Mouse (Mus musculus) brain, embryonic 18.5 days (tissue): ENCODE measurements around the gene Cpt1b.
A peak's percentile ranks its signal among the peaks of the same experiment; 100 is the strongest.
"Not testable (repeated sequence)": the region's sequence is repeated elsewhere in the genome, so short reads cannot be mapped to it uniquely, and the experiment has no call there.

ENCODE experiments used
- DNase-seq: peaks from one replicate; pipeline ENCODE4 v3.0.0-alpha.2; 2012; ENCODE audit warnings: low read depth, low spot score

The Cpt1b gene

DNA sequence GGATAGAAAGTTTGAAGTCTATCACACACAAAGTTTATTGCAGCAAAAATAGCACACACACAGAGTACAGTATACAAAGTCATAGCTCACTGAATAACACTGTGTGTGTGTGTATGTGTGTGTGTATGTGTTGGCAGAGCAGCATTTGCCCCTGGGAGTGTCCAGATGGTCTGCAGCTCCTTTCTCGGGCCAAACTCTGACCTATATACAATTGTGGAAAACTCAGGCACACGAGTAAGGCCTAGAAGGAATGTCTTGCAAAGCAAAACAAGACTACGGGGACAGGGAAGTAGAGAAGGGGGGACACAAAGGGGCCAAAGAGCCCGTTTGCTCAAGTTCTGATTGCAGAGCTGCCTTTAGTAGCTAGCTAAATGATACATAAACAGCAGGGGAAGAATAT, 7.3 kb upstream of the Cpt1b start:
- no peak for DNase-seq

DNA sequence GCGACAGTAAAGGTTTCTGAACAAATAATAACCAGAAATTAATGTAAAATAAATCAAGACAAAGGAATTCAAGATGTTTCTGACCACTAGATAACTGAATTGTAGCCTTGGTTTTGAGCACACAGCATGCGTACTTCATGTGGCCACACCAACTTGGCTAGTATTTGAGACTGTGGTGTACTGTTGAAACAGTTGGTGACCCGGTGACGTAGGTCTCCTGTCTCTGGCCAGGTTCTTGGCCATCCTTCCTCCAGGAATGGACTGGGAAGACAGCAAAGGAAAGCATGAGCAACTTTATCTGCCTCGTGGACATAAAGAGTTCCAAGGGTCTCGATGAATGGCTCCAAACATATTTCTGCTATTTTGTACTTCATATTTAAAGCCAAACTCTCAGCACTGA, 6.1 kb upstream of the Cpt1b start:
- no peak for DNase-seq

DNA sequence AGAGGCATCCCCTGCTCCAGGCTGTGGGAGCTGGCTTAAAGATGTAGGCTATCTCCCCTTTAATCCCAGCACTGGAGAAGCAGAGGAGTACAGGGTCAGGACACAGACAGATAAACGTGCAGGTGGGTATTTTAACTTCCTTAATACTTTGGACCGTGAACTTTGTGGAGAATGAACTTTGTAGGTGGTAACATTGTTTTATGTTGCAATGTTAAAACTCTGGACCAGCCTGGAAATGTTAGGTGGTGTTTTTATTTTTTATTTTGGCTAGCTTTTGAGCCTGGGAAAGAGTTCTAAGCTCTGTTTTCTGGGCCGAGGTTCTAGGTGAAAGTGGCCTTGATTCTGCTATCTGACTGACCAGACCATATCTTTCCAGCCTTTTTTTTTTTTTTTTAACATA, 5.6 kb upstream of the Cpt1b start:
- no peak for DNase-seq

DNA sequence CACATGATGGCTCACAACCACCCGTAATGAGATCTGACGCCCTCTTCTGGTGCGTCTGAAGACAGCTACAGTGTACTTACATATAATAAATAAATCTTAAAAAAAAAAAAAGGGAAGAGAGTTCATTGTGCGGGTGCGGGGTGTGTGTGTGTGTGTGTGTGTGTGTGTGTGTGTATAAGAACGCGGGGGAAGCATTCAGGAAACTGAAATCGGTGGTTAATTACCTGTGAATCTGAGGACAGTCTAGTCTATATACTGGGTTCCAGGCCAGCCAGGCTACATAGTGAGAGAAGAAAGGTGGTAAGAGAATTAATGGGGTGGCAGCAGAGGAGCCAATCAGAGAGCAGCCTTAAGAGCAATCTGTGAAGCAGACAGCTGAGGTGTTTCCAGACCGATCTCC, 5.1 kb upstream of the Cpt1b start:
- DNase-seq = not testable (repeated sequence)

GRCm38 (mm10) chr15:89430341-89430740, 4.7 kb upstream of the Cpt1b start:
- DNase-seq = no peak

GRCm38 (mm10) chr15:89429352-89430221, 3.9 kb upstream of the Cpt1b start, which contains the start of the genes C730034F03Rik, Gm44502 and Chkb:
Gene C730034F03Rik (plus strand): TSS chr15:89429589.
Gene Gm44502 (minus strand): TSS chr15:89429696.
Gene Chkb (minus strand): TSS chr15:89429908.
- DNase-seq = peak; percentile 90

DNA sequence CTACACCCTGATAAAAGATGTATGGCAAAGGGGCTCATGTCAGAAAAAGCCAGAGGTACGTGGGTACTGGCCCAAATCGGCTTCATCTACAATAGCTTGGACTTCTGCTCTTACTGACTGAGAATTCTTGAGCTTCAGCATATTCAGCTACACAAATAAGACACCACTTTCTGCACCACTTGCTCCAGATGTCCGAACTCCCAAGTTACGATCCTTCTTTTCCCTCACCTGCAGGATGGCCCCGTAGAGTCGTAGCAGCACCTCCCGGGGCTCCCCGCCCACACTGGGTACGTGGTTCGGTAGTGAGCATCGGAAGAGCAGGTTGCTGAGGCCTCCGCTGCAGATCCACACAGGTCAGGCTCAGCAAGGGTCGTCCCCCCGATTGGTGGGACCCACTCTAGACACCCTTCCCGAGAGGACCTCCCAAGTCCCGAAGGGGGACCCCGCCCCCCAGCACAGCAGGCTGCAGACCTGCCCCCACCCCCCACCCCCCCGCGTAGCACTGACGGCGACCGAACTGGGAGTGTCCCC, 3.2 kb upstream of the Cpt1b start:
- no peak for DNase-seq

DNA sequence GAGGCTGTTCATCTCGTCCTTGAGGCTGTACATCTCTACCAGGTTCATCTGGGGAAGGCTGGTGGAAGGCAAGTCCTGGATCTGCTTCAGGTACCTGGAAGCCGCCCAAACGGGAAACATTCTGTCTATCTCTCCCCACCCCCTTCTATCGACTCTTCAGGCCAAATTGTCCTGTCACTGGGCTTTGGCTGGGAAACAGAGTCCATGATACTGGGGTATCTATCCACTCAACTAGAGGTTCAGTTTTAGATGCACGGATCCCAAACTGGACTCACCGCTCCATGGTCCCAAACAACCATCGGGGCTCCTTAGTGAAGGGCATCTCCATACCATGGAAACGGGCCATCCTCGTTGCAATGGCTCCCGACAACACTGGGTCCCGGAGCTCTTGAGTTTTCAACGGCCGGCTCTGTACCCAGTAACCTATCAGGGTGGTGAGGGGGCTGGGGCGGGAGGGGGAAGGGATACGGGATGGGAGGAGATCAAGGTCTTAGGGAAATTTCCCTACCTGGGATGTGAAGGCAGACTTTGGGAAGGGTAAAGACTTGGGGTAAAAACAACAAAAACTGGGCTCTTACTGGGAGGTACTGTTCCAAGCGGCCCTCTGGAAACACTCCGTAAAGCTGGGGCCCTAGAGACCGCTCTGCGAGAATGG, 2.6 kb upstream of the Cpt1b start:
- no peak for DNase-seq

DNA sequence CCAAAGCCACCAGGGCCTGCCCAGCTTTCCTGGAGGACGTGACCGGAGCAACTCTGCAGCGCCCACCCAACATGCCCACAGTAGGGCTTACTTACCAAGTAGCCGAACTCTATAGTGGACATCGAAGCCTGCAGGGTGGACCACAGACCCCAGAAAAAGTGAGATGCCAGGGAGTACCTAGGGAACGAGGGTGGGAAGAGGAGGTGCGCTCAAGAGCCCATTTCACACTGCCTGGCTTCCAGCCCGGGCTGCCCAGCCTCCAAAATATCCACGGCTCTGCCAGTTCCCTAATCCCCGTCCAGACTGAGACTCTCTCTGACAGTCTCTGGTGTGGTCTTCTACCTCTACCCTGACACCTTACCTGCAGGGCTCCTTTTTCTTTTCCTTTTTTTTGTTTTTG, 1.1 kb upstream of the Cpt1b start:
- no peak for DNase-seq

DNA sequence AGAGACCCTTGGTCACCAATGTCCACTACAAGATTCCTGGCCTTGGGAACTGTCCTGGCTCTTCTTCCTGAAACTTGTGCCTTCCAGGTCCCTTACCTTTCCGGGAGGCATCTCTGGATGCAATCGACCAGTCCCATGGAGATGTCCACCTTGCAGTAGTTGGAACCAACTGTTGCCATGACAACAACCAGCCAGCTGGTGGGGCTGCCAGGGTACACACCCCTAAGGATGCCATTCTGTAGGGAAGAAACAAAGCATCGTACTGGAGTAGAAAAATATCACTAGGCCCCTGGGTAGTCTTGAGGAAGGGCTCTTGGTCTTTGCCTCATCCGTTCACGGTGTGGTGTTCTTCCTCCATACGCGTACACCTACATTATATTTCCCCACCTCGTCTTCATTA, 1.0 kb downstream of the Cpt1b start:
- DNase-seq = no peak

GRCm38 (mm10) chr15:89421938-89422337, 3.7 kb downstream of the Cpt1b start:
- no peak for DNase-seq

DNA sequence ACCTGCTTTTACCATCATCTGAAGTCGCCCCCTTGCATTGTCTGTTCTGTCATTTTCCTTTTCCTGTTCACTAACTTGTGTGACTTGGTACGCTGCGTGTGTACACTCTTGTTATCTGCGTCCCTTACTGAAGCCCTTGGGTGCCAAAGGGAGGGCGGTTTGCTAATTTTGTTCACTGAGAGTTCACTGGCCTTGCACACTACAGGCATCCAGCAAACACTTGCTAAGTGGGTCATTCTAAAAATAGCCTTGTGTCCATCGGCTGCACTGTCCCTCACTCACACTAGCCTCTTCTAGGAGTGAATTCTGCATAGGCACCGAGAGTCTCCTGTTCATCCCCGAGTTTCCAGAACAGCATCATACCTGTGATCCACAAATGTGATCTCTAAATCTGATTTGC, 10.4 kb downstream of the Cpt1b start:
- no peak for DNase-seq

- DNase-seq = no peak
These were observed 15.5 kb downstream of the Cpt1b start, which contains the start of gene Syce3 for GRCm38 (mm10) chr15:89410118-89410517. Gene Syce3 (minus strand): TSS chr15:89410503.

- no peak for DNase-seq
These were observed 19.0 kb downstream of the Cpt1b start for GRCm38 (mm10) chr15:89406691-89407090.

DNA sequence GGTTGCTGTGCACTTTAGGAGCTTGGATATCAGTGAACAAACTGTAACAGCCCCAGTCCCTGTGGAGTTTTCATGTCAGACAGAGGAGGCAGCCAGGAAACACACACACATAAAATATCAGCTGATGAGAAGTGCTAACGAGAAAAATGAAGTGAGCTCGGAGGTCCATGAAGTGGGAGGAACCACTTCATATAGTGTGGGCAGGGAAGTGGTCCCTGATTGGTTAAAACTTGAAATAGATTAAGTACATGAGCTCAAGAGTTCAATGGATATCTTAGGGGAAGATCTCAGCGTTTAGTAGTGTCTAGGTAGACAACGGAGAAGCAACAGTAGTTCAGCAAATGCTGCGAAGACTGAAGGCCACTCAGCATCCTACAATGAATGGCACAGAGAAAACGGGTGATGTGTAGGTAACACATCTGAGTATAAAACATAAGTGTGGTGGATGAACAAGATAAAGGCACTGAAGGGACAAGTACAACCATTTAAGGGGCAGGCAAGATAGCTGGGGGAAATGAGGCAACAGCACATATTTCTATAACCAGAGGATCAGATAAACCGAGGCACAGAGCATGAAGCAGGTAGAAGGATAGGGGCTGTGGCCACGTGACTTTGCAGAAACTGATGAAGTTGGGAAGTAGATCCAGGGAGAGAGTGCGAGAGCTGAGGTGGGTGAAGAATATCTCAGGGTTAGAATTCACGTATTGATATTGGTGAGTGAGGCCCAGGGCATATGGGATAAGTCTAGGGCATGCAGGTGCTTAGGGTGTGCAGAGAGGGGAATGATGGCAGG, 20.6 kb downstream of the Cpt1b start:
- no peak for DNase-seq

DNA sequence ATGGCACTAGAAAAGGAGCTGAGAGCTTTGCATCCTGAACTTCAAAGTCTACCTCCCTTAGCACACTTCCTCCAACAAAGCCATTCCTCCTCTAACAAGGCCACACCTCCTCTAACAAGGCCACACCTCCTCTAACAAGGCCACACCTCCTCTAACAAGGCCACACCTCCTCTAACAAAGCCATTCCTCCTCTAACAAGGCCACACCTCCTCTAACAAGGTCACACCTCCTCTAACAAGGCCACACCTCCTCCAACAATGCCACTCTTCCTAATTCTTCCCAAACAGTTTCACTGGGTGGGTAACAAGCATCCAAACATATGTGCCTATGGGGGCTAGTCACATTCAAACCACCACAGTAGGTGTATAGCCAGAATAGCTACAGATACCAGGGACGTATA, 23.2 kb downstream of the Cpt1b start:
- DNase-seq = no peak

DNA sequence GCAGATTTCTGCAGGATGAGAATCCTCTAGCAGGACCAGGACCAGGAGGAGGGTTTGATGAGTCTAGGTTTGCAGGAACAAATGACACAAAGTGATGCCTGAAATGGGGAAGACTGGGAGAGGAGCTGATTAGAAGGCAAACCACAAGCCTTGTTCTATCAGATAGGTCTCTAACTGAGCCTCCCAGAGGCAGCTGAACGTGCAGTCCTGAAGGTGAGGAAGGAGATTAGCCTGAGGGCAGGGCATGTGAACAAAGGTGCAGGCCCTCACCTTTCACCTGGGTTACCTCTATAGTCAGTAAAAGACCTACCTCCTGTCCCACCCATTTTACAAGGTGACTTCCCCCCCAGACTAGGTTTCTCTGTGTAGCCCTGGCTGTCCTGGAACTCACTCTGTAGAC, 25.9 kb downstream of the Cpt1b start:
- no peak for DNase-seq

DNA sequence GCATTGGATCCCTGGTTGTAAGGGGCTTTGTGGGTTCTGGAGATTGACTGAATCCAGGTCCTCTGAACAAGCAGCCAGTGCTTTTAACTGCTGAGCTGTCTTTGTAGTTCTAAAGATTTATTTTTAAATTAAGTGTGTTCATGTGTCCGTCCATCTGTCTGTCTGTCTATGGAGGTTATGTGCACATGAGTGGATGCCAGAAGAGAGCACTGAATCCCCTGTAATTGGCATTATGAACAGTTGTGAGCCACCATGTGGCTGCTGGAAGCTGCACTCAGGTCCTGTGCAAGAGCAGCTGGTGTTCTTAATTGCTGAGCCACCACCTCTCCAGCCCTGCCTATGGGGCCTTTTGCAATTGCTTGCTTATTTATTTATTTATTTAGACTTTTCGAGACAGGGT, 27.5 kb downstream of the Cpt1b start:
- DNase-seq = no peak

GRCm38 (mm10) chr15:89396883-89397282, 28.8 kb downstream of the Cpt1b start:
- no peak for DNase-seq

DNA sequence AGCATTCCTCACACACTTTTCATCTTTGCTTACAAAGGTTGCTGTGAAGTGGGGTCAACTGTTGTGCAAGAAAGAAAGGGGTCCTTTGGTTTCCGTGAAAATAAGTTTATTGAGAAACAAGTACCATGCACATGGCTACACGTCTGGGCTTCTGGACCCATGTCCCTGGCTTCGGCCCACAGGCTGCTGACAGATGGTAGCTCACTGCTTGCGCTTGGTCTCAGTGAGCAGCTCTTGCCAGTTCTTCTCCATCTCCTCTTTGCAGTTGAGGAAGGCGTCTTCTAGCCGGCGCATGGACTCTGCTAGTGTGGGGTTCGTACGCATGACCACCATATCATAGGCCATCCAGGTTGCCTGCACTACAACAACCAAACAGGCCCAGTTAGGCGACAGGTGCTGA, 35.6 kb downstream of the Cpt1b start:
- DNase-seq = no peak

- no peak for DNase-seq
These were observed 38.5 kb downstream of the Cpt1b start for GRCm38 (mm10) chr15:89387127-89387526.

GRCm38 (mm10) chr15:89384617-89385016, 41.0 kb downstream of the Cpt1b start, which contains the start of gene Klhdc7b:
Gene Klhdc7b (plus strand): TSS chr15:89384917.
- DNase-seq = no peak
